In the genomic region with DNA sequence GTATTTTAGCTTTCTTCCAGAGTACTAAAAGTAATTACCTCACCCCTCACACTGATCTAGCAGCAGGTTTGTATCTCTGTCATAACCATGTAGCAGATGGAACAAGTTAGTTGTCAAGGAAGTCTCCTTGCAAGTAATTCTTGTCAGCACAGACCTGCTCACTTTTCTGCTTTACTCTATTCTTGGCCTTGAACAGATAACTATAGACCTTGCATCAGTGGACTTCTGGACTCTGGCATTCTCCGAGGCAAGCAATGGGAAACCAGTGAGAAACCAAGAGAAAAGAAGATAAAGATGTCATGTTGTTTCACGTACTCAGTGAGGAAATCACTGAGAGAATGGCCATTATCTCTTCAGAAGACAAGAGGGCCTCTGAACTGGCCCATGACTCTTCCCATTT, we compare ENCODE assay signal across 29 mouse cellular contexts.
"Had no signal": no experiment of that assay in that cellular context is flagged by ENCODE, and none has a peak within 500 bp of the region (broad histone marks: within the 10 kb centered on the region; RNA-seq: fewer than 3 reads in every experiment).

No protein-coding gene starts in this region.

- H3K27ac ChIP-seq: embryonic facial prominence, embryonic 10.5 days; embryonic facial prominence, embryonic 12.5 days; embryonic facial prominence, embryonic 13.5 days; embryonic facial prominence, embryonic 15.5 days; forebrain, embryonic 10.5 days; forebrain, embryonic 12.5 days; forebrain, embryonic 13.5 days; forebrain, embryonic 15.5 days; gastrocnemius, adult 2 months; heart, adult 2 months had no signal

- H3K4me3 ChIP-seq: embryonic facial prominence, embryonic 10.5 days; embryonic facial prominence, embryonic 12.5 days; embryonic facial prominence, embryonic 13.5 days; embryonic facial prominence, embryonic 15.5 days; erythroblast, embryonic 14.5 days; forebrain, embryonic 10.5 days; forebrain, embryonic 12.5 days; forebrain, embryonic 13.5 days; forebrain, embryonic 15.5 days; gastrocnemius, adult 2 months; heart, adult 2 months had no signal

- H3K9me3 ChIP-seq: embryonic facial prominence, embryonic 10.5 days; embryonic facial prominence, embryonic 12.5 days; embryonic facial prominence, embryonic 13.5 days; embryonic facial prominence, embryonic 15.5 days; forebrain, embryonic 10.5 days; forebrain, embryonic 12.5 days; forebrain, embryonic 13.5 days; forebrain, embryonic 15.5 days had no signal

- H3K27me3 ChIP-seq: embryonic facial prominence, embryonic 12.5 days; embryonic facial prominence, embryonic 13.5 days; embryonic facial prominence, embryonic 15.5 days; forebrain, embryonic 12.5 days; forebrain, embryonic 13.5 days; forebrain, embryonic 15.5 days had no signal

- DNase-seq: cerebellum, adult 2 months; cerebellum, adult 8-10 months; cerebellum, adult 9-10 months; cerebellum, adult 9-11 months; cerebellum, postnatal 10 days; cerebellum, postnatal 14 days; cerebellum, postnatal 25 days; cerebellum, postnatal 36 days; embryo, embryonic 11 days; forebrain, postnatal 0 days; gastrocnemius, adult 2 months; gastrocnemius, postnatal 10 days; gastrocnemius, postnatal 14 days; gastrocnemius, postnatal 25 days; gastrocnemius, postnatal 36 days; heart, adult 11 months; heart, adult 18-20 months; heart, adult 2 months had no signal

- H3K4me2 ChIP-seq: embryonic facial prominence, embryonic 12.5 days; embryonic facial prominence, embryonic 13.5 days; embryonic facial prominence, embryonic 15.5 days; forebrain, embryonic 12.5 days; forebrain, embryonic 13.5 days; forebrain, embryonic 15.5 days had no signal

- H3K4me1 ChIP-seq: embryonic facial prominence, embryonic 12.5 days; embryonic facial prominence, embryonic 15.5 days had no signal

- ATAC-seq: forebrain, embryonic 13.5 days; forebrain, embryonic 14.5 days; forebrain, embryonic 15.5 days; forebrain, embryonic 16.5 days; forebrain, postnatal 0 days had no signal

- H3K9ac ChIP-seq: embryonic facial prominence, embryonic 12.5 days; embryonic facial prominence, embryonic 13.5 days; embryonic facial prominence, embryonic 15.5 days; forebrain, embryonic 12.5 days; forebrain, embryonic 13.5 days; forebrain, embryonic 15.5 days; forebrain, postnatal 0 days had no signal

- H3K36me3 ChIP-seq: embryonic facial prominence, embryonic 10.5 days; embryonic facial prominence, embryonic 12.5 days; embryonic facial prominence, embryonic 13.5 days; embryonic facial prominence, embryonic 15.5 days; forebrain, embryonic 10.5 days; forebrain, embryonic 12.5 days; forebrain, embryonic 15.5 days had no signal
